Mouse (Mus musculus): ENCODE measurements around the gene Lipe. TPM values are rescaled to one million over a fixed set of nuclear protein-coding genes. Genes with fewer than 3 reads are reported as not detected.
A peak's percentile ranks its signal among the peaks of the same experiment; 100 is the strongest.

The Lipe gene
- polyA plus RNA-seq, 1 experiment from 2014 or later, result 10.3 TPM

GRCm38 (mm10) chr7:25358721-25359206 lies 39.7 kb downstream of the Lipe start:
- DNase-seq (ENCODE audit: low spot score), result no peak
- TF ChIP-seq CTCF (IDR thresholded peaks at IDR 0.05; ENCODE audit: low read depth) (no peak), EP300 (optimal IDR thresholded peaks at IDR 0.05) (no peak)
- no peaks in the 10 kb centered on the region for H3K27me3 ChIP-seq (ENCODE audit: control insufficient read depth, insufficient read depth, low read length)
- no peaks in the 10 kb centered on the region for H3K9me3 ChIP-seq (ENCODE audit: control insufficient read depth, low read length)
- H3K4me1 ChIP-seq (replicated peaks; ENCODE audit: control insufficient read depth, insufficient read depth), result no peaks in the 10 kb centered on the region
- H3K27ac ChIP-seq (replicated peaks), result no peak overlapping the region
- no peak overlapping the region for H3K9ac ChIP-seq (ENCODE audit: low read length)
- H3K4me2 ChIP-seq (replicated peaks; ENCODE audit: low read depth), result no peak overlapping the region
- WGBS, result 72% methylated on average over 19 of the region's 19 CpGs
- H3K4me3 ChIP-seq (ENCODE audit: low read depth, low read length), result no peak overlapping the region
- peaks cover 10% of the 10 kb centered on the region; the same call in 1 of the 2 replicates for H3K36me3 ChIP-seq (ENCODE audit: control insufficient read depth, insufficient read depth, low read length)
- peak; percentile 37; the same call in 1 of the 2 replicates for ATAC-seq (ENCODE audit: low FRiP score, low TSS enrichment)

DNA sequence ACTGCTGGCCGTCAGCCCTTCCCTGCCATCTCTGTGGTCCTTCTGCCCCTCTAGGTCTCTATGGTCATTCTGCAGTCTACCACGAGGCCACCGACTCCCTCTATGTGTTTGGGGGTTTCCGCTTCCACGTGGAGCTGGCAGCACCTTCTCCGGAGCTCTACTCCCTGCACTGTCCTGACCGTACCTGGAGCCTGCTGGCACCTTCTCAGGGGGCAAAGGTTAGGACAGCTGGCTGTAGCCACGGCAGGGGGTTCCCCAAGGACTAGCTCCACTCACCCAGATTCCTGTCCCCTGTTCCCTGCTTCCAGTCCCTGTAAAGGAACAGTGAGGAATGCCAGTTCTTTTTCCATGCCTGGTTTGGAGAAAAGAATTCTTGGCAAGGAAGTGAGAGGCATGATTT lies 49.6 kb downstream of the Lipe start:
- ATAC-seq (ENCODE audit: low FRiP score, low TSS enrichment) (0 out of 2 replicates have a peak, but pooled peaks have one; percentile 21), DNase-seq (ENCODE audit: low spot score) (no peak)
- no peaks in the 10 kb centered on the region for H3K27me3 ChIP-seq (ENCODE audit: control insufficient read depth, insufficient read depth, low read length)
- no peak overlapping the region for H3K4me2 ChIP-seq (replicated peaks; ENCODE audit: low read depth)
- no peak for TF ChIP-seq EP300 (optimal IDR thresholded peaks at IDR 0.05)
- no peak for TF ChIP-seq CTCF (IDR thresholded peaks at IDR 0.05; ENCODE audit: low read depth)
- peaks cover 8% of the 10 kb centered on the region; the same call in 1 of the 2 replicates for H3K36me3 ChIP-seq (ENCODE audit: control insufficient read depth, insufficient read depth, low read length)
- H3K9me3 ChIP-seq (ENCODE audit: control insufficient read depth, low read length), result no peaks in the 10 kb centered on the region
- H3K27ac ChIP-seq (replicated peaks), result no peak overlapping the region
- no peak overlapping the region for H3K9ac ChIP-seq (ENCODE audit: low read length)
- WGBS, result 84% methylated on average over 8 of the region's 8 CpGs
- no peak overlapping the region for H3K4me3 ChIP-seq (ENCODE audit: low read depth, low read length)
- no peaks in the 10 kb centered on the region for H3K4me1 ChIP-seq (replicated peaks; ENCODE audit: control insufficient read depth, insufficient read depth)

DNA sequence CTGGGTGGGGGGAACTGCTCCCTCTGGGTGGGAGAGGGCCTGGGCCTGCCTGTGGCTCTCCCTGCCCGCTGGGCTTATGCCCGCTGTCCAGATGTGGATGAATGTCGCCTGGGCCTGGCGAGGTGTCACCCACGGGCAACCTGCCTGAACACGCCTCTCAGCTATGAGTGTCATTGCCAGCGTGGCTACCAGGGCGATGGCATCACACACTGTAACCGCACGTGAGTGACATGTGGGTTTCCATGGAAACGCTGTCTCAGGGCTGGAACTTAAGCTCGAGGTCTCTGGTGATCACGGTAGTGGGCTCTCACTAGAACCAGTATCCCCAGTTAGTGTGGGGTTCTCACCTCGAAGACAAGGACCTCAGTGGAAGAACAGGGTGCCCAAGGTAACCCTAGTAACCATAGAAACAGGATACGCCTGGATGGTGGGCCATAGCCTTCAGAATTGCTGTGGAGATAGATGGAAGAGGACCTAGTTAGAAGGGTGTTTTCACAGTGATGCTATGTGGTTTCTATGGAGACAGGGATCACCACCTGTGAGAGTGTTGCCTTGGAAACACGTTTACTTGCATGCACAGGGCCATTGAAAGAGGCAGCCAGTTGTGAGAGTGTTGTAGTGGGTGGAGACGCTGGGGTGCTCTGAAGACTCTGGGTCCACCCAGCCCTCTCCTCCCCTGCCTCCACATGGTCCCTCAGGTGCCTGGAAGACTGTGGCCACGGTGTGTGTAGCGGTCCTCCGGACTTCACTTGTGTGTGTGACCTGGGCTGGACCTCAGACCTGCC lies 57.3 kb downstream of the Lipe start:
- 79% methylated on average over 19 of the region's 20 CpGs for WGBS
- ATAC-seq (ENCODE audit: low FRiP score, low TSS enrichment), result no peak; the same call in 1 of the 2 replicates
- H3K36me3 ChIP-seq (ENCODE audit: control insufficient read depth, insufficient read depth, low read length), result no peaks in the 10 kb centered on the region; the same call in 1 of the 2 replicates

GRCm38 (mm10) chr7:25339329-25339728 lies 59.2 kb downstream of the Lipe start:
- Histone ChIP-seq H3K27me3 (ENCODE audit: control insufficient read depth, insufficient read depth, low read length) (no peaks in the 10 kb centered on the region), H3K4me3 (ENCODE audit: low read depth, low read length) (no peak overlapping the region), H3K9ac (ENCODE audit: low read length) (no peak overlapping the region), H3K9me3 (ENCODE audit: control insufficient read depth, low read length) (no peaks in the 10 kb centered on the region), H3K36me3 (ENCODE audit: control insufficient read depth, insufficient read depth, low read length) (peaks cover 5% of the 10 kb centered on the region; the same call in 1 of the 2 replicates), H3K27ac (replicated peaks) (no peak overlapping the region), H3K4me2 (replicated peaks; ENCODE audit: low read depth) (no peak overlapping the region), H3K4me1 (replicated peaks; ENCODE audit: control insufficient read depth, insufficient read depth) (no peaks in the 10 kb centered on the region)
- TF ChIP-seq EP300 (optimal IDR thresholded peaks at IDR 0.05) (no peak), CTCF (IDR thresholded peaks at IDR 0.05; ENCODE audit: low read depth) (no peak)
- DNase-seq (ENCODE audit: low spot score) (no peak), ATAC-seq (ENCODE audit: low FRiP score, low TSS enrichment) (no peak)
- WGBS, result 84% methylated on average over 9 of the region's 9 CpGs

More for the DNA sequence above, 57.3 kb downstream of the Lipe start:
- Histone ChIP-seq H3K9me3 (ENCODE audit: control insufficient read depth, low read length) (no peaks in the 10 kb centered on the region), H3K9ac (ENCODE audit: low read length) (no peak overlapping the region), H3K27ac (replicated peaks) (no peak overlapping the region), H3K27me3 (ENCODE audit: control insufficient read depth, insufficient read depth, low read length) (no peaks in the 10 kb centered on the region), H3K4me3 (ENCODE audit: low read depth, low read length) (no peak overlapping the region), H3K4me2 (replicated peaks; ENCODE audit: low read depth) (no peak overlapping the region), H3K4me1 (replicated peaks; ENCODE audit: control insufficient read depth, insufficient read depth) (no peaks in the 10 kb centered on the region)
- no peak for DNase-seq (ENCODE audit: low spot score)
- TF ChIP-seq CTCF (IDR thresholded peaks at IDR 0.05; ENCODE audit: low read depth) (no peak), EP300 (optimal IDR thresholded peaks at IDR 0.05) (no peak)

DNA sequence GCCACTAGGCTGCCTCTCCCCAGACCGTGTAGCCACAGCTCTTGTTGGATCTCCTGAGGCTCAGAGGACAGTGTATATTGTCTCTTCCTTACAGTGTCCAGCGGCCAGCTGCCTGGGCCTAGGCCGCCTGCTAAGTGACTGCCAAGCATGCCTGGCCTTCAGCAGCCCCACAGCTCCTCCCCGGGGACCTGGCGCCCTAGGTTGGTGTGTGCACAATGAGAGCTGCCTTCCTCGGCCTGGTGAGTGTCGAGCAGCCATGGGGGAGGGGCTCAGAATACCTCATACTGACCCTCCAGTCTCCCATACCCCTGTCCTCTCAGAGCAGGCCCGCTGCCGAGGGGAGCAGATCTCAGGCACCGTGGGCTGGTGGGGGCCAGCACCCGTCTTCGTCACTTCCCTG lies 64.0 kb downstream of the Lipe start:
- no peaks in the 10 kb centered on the region for H3K27me3 ChIP-seq (ENCODE audit: control insufficient read depth, insufficient read depth, low read length)

More for the DNA sequence above, 64.0 kb downstream of the Lipe start:
- Histone ChIP-seq H3K4me2 (replicated peaks; ENCODE audit: low read depth) (no peak overlapping the region), H3K36me3 (ENCODE audit: control insufficient read depth, insufficient read depth, low read length) (peaks cover 12% of the 10 kb centered on the region), H3K4me3 (ENCODE audit: low read depth, low read length) (no peak overlapping the region), H3K4me1 (replicated peaks; ENCODE audit: control insufficient read depth, insufficient read depth) (no peaks in the 10 kb centered on the region), H3K27ac (replicated peaks) (no peak overlapping the region), H3K9me3 (ENCODE audit: control insufficient read depth, low read length) (no peaks in the 10 kb centered on the region), H3K9ac (ENCODE audit: low read length) (no peak overlapping the region)
- TF ChIP-seq CTCF (IDR thresholded peaks at IDR 0.05; ENCODE audit: low read depth), result no peak
- no peak for TF ChIP-seq EP300 (optimal IDR thresholded peaks at IDR 0.05)
- whole genome bisulfite sequencing, result 81% methylated on average over 12 of the region's 12 CpGs
- ATAC-seq (ENCODE audit: low FRiP score, low TSS enrichment) (no peak), DNase-seq (ENCODE audit: low spot score) (no peak)
